Mouse (Mus musculus) liver, embryonic 14.5 days (tissue): ENCODE results near the gene Hmga1. TPM values are rescaled to one million over a fixed set of nuclear protein-coding genes. Genes with fewer than 3 reads are reported as not detected.
A peak's percentile ranks its signal among the peaks of the same experiment; 100 is the strongest.

Experiments used
- ATAC-seq: fragments of 200-750 bp; cut with Nextera tagmentation; 2 replicates; pipeline ENCODE4 v1.8.0; 2017; ENCODE audit warnings: moderate number of reproducible peaks, mild to moderate bottlenecking, moderate library complexity; ENCODE audit not compliant: insufficient read depth
- DNase-seq, 3 experiments: peaks; one replicate each; pipeline ENCODE4 v3.0.0-alpha.2; 2012 to 2013; ENCODE audit warnings: low read depth in 3 of 3, low spot score in 3 of 3
- H3K27ac ChIP-seq: fragments of 300-500 bp; sonication (generic); 2 replicates; pipeline ENCODE4 v1.5.1; 2014; ENCODE audit warnings: moderate library complexity, mild to moderate bottlenecking, control low read depth, inconsistent platforms
- H3K27me3 ChIP-seq: fragments of 300-500 bp; sonication (generic); 2 replicates; pipeline ENCODE4 v1.6.1; 2014; ENCODE audit warnings: mild to moderate bottlenecking, low read length, moderate library complexity; ENCODE audit not compliant: control insufficient read depth, insufficient read depth
- H3K36me3 ChIP-seq: fragments of 300-500 bp; sonication (generic); replicated peaks from 2 replicates; pipeline ENCODE4 v1.6.1; 2014; ENCODE audit warnings: low read depth; ENCODE audit not compliant: control insufficient read depth, insufficient read depth
- H3K4me1 ChIP-seq, 2 experiments: fragments of 200-500 bp in 1 of 2; fragments of 300-500 bp in 1 of 2; sonication (generic) in 1 of 2; replicated peaks; 2 replicates each; pipeline ENCODE4 v1.6.1; 2012 to 2014; ENCODE audit warnings: antibody characterized with exemption in 1 of 2, inconsistent platforms in 1 of 2, low read length in 1 of 2; ENCODE audit not compliant: control insufficient read depth in 2 of 2, insufficient read depth in 2 of 2
- H3K4me2 ChIP-seq: fragments of 300-500 bp; sonication (generic); 2 replicates; pipeline ENCODE4 v1.6.1; 2014; ENCODE audit warnings: low read depth, mild to moderate bottlenecking, control low read depth, moderate library complexity
- H3K4me3 ChIP-seq, 2 experiments: fragments of 200-500 bp in 1 of 2; fragments of 300-500 bp in 1 of 2; sonication (generic) in 1 of 2; 2 replicates each; pipeline ENCODE4 v1.5.1; 2012 to 2014; ENCODE audit warnings: low read depth in 2 of 2, low read length in 2 of 2, mild to moderate bottlenecking in 2 of 2, control low read depth in 1 of 2, inconsistent platforms in 1 of 2, moderate library complexity in 1 of 2; ENCODE audit not compliant: insufficient read depth in 1 of 2
- H3K9ac ChIP-seq: fragments of 300-500 bp; sonication (generic); replicated peaks from 2 replicates; pipeline ENCODE4 v1.6.1; 2014; ENCODE audit warnings: mild to moderate bottlenecking, control low read depth, moderate library complexity
- H3K9me3 ChIP-seq: fragments of 300-500 bp; sonication (generic); 2 replicates; pipeline ENCODE4 v1.6.1; 2016; ENCODE audit warnings: low read length, mixed read lengths; ENCODE audit not compliant: control insufficient read depth
- CTCF ChIP-seq: IDR thresholded peaks from 2 replicates; pipeline ENCODE4 v1.5.1; 2016; ENCODE audit warnings: antibody characterized with exemption, low read depth, control low read depth
- EP300 ChIP-seq: IDR thresholded peaks from 2 replicates; pipeline ENCODE4 v1.6.1; 2016; ENCODE audit warnings: antibody characterized with exemption, low read depth
- WGBS: fragments of 180-500 bp; shearing (Covaris S2); extraction: QIAGEN DNeasy Blood & Tissue Kit; methylation state at CpG from one replicate; pipeline ENCODE4 v1.1.7; 2014; ENCODE audit not compliant: insufficient replicate concordance; 5-methylcytosine and 5-hydroxymethylcytosine counted together
- polyA plus RNA-seq, 2 experiments: library from polyadenylated mRNA; depleted of rRNA in 1 of 2; stranded (reverse) in 1 of 2; unstranded in 1 of 2; fragments of >200 nt; fragmentation: Nextera tagmentation in 1 of 2; extraction: Ambion mirVana in 1 of 2; gene quantifications; 2 replicates each; pipeline versions ENCODE4 v1.2.1 to v1.2.3; 2012 to 2014

Hmga1 gene
- polyA plus RNA-seq, 2 experiments: 149 to 162 TPM

DNA sequence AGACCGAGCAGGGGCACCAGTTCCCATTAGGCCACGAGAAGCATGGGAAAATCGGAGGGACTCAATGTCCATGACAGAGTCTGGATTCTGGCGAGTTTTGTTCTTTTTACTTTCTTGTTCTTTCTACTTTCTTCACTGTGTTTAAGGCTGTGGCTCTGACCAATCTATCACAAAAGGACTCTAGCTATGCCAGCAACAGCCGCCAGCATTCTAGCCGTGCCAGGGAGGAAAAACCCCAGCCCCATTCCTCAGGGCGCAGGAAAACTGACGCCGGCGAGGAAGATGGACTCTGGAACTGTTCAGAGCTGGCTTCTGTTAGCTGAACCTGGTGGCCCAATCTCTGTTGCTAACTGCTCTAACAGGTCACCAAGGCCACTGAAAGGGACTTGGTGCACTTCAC is 22.2 kb downstream of the Hmga1 start:
- H3K27me3 ChIP-seq: no peaks in the 10 kb centered on the region
- no peak overlapping the region for H3K4me2 ChIP-seq
- no peak for TF ChIP-seq EP300
- TF ChIP-seq CTCF: no peak
- peaks cover 2% of the 10 kb centered on the region; the same call in 1 of the 2 replicates for H3K36me3 ChIP-seq
- H3K4me1 ChIP-seq: peaks cover 0 to 30% of the 10 kb centered on the region in 2 experiments
- ATAC-seq: no peak
- H3K9me3 ChIP-seq: no peaks in the 10 kb centered on the region
- DNase-seq: no peak
- WGBS: 79% methylated on average over 10 of the region's 10 CpGs
- H3K27ac ChIP-seq: no peak overlapping the region
- no peak overlapping the region for H3K4me3 ChIP-seq
- H3K9ac ChIP-seq: no peak overlapping the region

DNA sequence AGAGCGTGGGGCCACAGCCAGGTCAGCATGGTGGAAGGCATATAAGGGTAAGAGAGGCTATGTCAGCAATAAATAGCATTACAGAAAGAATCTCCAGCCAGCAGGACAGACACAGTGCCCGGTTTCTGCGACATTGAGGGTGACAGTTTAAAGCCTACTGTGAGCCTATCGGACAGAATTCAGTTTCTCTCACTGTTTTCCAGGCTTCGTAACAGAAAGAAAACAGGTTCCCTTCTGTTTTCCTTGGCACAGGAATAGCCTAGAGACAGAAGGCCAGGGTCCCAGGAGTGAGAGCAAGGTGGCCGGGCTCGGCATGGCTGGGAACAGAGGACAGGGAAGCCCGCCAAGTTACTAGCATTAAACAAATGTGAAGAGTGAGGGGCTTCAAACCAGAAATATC is 23.5 kb downstream of the Hmga1 start:
- no peak for DNase-seq

DNA sequence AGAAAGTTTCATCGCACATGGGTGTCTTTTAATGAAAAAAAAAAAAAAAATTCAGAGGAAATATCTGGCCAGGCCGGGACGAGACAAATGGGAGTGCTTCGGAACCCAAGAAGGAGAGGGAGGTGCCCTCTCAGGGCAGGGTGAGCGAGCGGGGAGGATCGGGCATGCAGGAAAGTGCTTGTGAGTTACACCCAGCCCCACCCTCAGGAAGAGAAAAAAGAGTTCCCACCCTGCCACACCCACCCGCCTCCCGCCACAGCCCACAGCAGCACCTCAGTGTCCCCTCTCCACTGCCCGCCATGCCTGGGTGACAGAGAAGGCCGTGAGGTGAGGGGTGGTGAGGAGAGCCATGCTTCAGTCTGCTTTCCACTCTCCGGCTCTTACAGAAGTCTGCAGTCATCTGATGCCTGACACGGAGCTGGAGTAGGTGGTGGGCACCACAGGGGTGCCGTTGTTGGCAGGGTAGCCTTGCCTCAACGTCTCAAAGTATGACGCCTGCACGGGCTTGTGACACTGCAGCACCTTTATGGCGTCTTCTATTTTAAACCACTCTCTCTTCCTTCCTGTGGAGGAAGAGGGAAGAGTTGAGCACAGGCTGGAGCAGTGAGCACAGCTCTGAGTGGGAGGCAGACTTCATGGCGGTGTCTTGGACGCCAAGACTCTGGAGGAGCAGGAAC is 24.2 kb downstream of the Hmga1 start:
- Histone ChIP-seq H3K9me3 (no peaks in the 10 kb centered on the region), H3K4me2 (no peak overlapping the region), H3K9ac (no peak overlapping the region), H3K4me1 (peaks cover 0 to 17% of the 10 kb centered on the region in 2 experiments), H3K4me3 (no peak overlapping the region), H3K36me3 (peaks cover 2% of the 10 kb centered on the region; the same call in 1 of the 2 replicates), H3K27me3 (no peaks in the 10 kb centered on the region), H3K27ac (no peak overlapping the region)
- DNase-seq: no peak
- peak; percentile 51; the same call in 1 of the 2 replicates for ATAC-seq
- TF ChIP-seq CTCF (no peak), EP300 (no peak)
- 39% methylated on average over 20 of the region's 20 CpGs for WGBS

More for the DNA sequence above, 23.5 kb downstream of the Hmga1 start:
- Histone ChIP-seq H3K9me3 (no peaks in the 10 kb centered on the region), H3K27ac (no peak overlapping the region), H3K9ac (no peak overlapping the region), H3K4me1 (peaks cover 0 to 21% of the 10 kb centered on the region in 2 experiments), H3K36me3 (peaks cover 2% of the 10 kb centered on the region; the same call in 1 of the 2 replicates), H3K27me3 (no peaks in the 10 kb centered on the region), H3K4me3 (no peak overlapping the region), H3K4me2 (no peak overlapping the region)
- no peak for ATAC-seq
- 86% methylated on average over 8 of the region's 8 CpGs for WGBS
- TF ChIP-seq CTCF (no peak), EP300 (no peak)

DNA sequence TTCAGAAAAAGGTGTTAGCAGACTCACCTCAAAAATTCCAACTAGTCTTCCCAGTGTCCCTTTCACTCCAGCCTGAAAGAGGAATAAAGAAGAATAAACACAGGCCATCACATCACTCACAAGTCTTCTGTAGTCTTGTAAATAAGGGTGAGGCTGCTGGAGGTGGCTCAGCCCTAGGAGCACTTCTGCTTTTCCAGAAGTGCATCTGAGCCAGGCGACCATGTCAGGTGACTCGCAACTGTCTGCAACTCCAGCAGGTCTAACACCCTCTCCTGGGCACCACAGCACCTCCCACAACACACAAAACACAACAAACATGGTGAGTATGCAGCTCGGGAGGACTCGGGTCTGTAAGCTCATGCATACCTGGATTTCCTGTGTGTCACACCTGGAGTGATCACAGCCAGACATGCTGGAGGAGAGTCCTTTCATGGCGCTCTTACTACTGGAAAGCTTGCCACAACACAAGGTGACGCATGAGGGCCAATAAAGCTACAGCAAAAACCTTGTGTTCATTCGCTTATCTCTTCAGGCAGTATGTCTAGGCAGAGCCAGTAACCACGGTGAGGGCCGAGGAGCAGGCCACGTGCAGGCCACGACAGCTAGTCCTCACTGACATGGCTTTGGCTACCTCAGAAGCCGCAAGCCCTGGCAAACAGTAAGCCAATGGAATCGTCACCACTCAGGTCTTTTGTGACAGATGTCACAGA is 27.0 kb downstream of the Hmga1 start:
- H3K4me3 ChIP-seq: no peak overlapping the region
- H3K36me3 ChIP-seq: peaks cover 2% of the 10 kb centered on the region; the same call in 1 of the 2 replicates
- no peak overlapping the region; the same call in 1 of the 2 replicates for H3K9ac ChIP-seq
- H3K4me1 ChIP-seq: peaks cover 0 to 27% of the 10 kb centered on the region in 2 experiments
- 32% methylated on average over 13 of the region's 13 CpGs for WGBS
- no peak for DNase-seq
- ATAC-seq: peak; percentile 73
- no peaks in the 10 kb centered on the region for H3K9me3 ChIP-seq
- no peak overlapping the region for H3K27ac ChIP-seq
- no peak overlapping the region for H3K4me2 ChIP-seq
- no peaks in the 10 kb centered on the region for H3K27me3 ChIP-seq
- no peak for TF ChIP-seq EP300
- no peak for TF ChIP-seq CTCF

DNA sequence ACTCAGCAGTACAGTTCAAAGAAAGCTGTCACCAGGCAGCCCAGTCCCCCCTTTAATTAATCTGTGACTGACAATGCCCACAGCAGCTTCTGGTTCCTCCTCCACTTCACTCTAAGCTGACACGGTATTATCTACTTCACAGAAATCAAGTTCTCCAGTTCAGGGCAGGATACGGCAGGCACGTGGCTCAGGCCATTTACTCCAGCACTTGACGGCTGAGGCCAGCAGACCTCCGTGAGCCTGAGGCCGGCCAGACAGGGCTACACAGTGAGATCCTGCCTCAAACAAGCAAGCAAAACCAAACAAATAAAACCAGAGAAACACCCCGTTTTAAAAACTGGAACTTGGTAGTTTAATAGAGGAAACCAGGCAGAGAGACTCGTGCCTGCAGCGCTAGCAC is 30.4 kb downstream of the Hmga1 start:
- no peaks in the 10 kb centered on the region for H3K27me3 ChIP-seq
- no peaks in the 10 kb centered on the region for H3K36me3 ChIP-seq
- H3K9me3 ChIP-seq: no peaks in the 10 kb centered on the region
- ATAC-seq (no peak), DNase-seq (no peak)
- no peak overlapping the region for H3K9ac ChIP-seq
- H3K4me2 ChIP-seq: no peak overlapping the region
- 43% methylated on average over 9 of the region's 9 CpGs for WGBS
- TF ChIP-seq EP300: no peak
- no peak for TF ChIP-seq CTCF
- H3K27ac ChIP-seq: no peak overlapping the region
- peaks cover 0 to 19% of the 10 kb centered on the region in 2 experiments for H3K4me1 ChIP-seq
- H3K4me3 ChIP-seq: no peak overlapping the region
